Mouse (Mus musculus): ENCODE measurements around the gene Abhd17a. TPM values are rescaled to one million over a fixed set of nuclear protein-coding genes. Genes with fewer than 3 reads are reported as not detected.

Gene Abhd17a
- polyA plus RNA-seq, 1 experiment = 35.8 TPM

DNA sequence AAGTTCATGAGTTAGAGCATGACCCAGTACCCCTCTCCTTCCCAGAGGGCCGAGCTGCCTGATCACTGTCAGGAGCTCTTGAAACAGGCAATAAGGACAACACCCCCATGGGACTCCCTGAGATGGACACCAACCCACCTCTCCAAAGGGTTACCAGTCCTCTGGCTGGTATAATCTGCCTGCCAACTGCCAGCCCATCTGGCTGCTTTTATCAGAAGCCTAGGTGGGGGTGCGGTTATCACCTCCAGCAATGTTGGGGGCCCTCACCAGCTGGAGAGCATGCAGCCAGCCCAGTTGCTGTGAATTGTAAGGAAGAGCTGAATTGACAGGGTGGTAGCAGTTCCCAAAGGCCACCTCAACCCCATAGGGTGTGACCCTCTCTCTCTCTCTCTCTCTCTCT lies 17.7 kb downstream of the Abhd17a start:
- Histone ChIP-seq H3K9me3 (replicated peaks; ENCODE audit: control insufficient read depth, insufficient read depth, low read length, poor library complexity, severe bottlenecking) (no peaks in the 10 kb centered on the region), H3K27ac (ENCODE audit: insufficient read depth, low read length) (no peak overlapping the region), H3K36me3 (ENCODE audit: control insufficient read depth, insufficient read depth, low read length, poor library complexity, severe bottlenecking) (peaks cover 4% of the 10 kb centered on the region; the same call in 1 of the 2 replicates), H3K4me1 (ENCODE audit: control insufficient read depth, insufficient read depth, low read length) (peaks cover 9% of the 10 kb centered on the region), H3K27me3 (ENCODE audit: control insufficient read depth, insufficient read depth, low read length, poor library complexity, severe bottlenecking) (no peaks in the 10 kb centered on the region), H3K4me3 (ENCODE audit: low read depth, low read length) (no peak overlapping the region), H3K9ac (ENCODE audit: low read depth, poor library complexity, severe bottlenecking) (no peak overlapping the region)
- TF ChIP-seq POLR2A (IDR thresholded peaks at IDR 0.05; ENCODE audit: insufficient read depth, low read length) (no peak), EP300 (IDR thresholded peaks at IDR 0.05; ENCODE audit: insufficient read depth, low read depth, low read length) (no peak), CTCF (IDR thresholded peaks at IDR 0.05; ENCODE audit: low read depth, low read length) (no peak)

DNA sequence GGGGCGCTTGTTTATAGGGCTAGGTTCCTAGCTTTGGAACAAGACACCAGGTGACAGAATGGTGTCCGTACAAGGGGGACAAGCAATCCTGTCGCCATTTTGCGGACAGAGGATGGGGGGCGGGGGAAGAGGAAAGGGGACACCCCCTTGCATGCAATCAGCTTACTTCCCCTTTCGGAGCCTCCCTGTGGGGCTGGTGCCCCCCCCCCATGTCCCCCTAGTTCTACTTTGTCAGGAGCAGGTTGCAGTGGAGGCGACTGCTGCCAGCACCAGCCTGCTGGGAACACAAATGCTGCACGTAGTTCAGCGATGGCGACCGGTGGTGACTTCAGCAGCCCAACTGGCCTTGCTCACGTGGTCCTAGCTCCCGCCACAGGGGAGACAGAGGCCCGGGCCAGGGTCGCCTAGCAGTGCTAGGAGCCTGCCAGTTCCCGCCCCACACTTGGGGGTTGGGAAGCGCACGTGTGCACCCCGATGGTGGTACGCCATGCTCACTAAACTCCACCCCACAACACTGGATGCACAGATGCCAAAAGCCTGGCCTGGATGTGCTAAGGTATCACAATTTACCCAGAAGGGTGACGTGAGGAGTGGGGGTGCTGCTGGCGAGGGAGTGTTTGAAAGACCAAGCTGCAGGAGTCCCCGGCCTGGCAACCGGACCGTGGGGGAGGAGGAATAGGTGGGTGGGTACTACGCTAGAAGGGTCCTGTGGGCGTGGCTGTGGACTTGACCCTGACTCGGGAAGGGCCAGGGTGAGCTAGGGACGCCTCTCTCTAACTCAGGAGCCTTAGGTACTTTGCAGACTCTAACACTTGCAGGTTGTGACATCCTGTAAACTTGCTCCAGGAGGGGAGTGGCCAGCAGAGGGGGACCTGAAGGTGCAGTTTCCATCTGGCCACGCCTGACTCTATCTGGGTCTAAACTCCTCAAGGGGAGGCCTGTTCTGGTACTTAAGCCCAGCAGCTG lies 19.0 kb downstream of the Abhd17a start:
- H3K9ac ChIP-seq (ENCODE audit: low read depth, poor library complexity, severe bottlenecking) = 0 out of 2 replicates have a peak overlapping the region, but pooled peaks have one; percentile 8
- peak overlapping the region; percentile 27 for H3K4me3 ChIP-seq (ENCODE audit: low read depth, low read length)
- TF ChIP-seq EP300 (IDR thresholded peaks at IDR 0.05; ENCODE audit: insufficient read depth, low read depth, low read length) (no peak), CTCF (IDR thresholded peaks at IDR 0.05; ENCODE audit: low read depth, low read length) (no peak), POLR2A (IDR thresholded peaks at IDR 0.05; ENCODE audit: insufficient read depth, low read length) (no peak)
- H3K4me1 ChIP-seq (ENCODE audit: control insufficient read depth, insufficient read depth, low read length) = peaks cover 9% of the 10 kb centered on the region
- no peaks in the 10 kb centered on the region for H3K9me3 ChIP-seq (replicated peaks; ENCODE audit: control insufficient read depth, insufficient read depth, low read length, poor library complexity, severe bottlenecking)
- no peak overlapping the region for H3K27ac ChIP-seq (ENCODE audit: insufficient read depth, low read length)
- H3K27me3 ChIP-seq (ENCODE audit: control insufficient read depth, insufficient read depth, low read length, poor library complexity, severe bottlenecking) = no peaks in the 10 kb centered on the region
- H3K36me3 ChIP-seq (ENCODE audit: control insufficient read depth, insufficient read depth, low read length, poor library complexity, severe bottlenecking) = peaks cover 4% of the 10 kb centered on the region; the same call in 1 of the 2 replicates

DNA sequence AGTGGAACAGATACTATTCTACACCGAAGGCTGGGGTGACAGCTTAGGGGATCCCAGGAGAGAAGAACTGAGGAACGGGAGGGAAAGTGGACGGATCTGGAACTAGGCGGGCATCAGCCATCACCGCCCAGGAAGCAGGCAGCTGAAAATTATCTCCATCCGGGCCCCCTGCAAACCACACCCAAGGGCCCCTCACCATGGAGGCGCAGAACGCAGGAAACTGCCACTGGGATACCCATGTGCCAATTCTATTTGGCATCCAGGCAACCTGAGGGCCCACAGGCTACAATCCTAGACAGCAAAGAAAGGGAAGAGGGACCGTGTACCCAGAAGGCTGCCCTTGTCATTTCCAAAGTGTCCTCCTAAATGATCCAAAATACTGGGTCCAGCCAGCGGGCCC lies 19.7 kb downstream of the Abhd17a start:
- Histone ChIP-seq H3K36me3 (ENCODE audit: control insufficient read depth, insufficient read depth, low read length, poor library complexity, severe bottlenecking) (peaks cover 4% of the 10 kb centered on the region; the same call in 1 of the 2 replicates), H3K9me3 (replicated peaks; ENCODE audit: control insufficient read depth, insufficient read depth, low read length, poor library complexity, severe bottlenecking) (no peaks in the 10 kb centered on the region), H3K4me1 (ENCODE audit: control insufficient read depth, insufficient read depth, low read length) (peaks cover 9% of the 10 kb centered on the region), H3K4me3 (ENCODE audit: low read depth, low read length) (no peak overlapping the region; the same call in 1 of the 2 replicates), H3K27me3 (ENCODE audit: control insufficient read depth, insufficient read depth, low read length, poor library complexity, severe bottlenecking) (no peaks in the 10 kb centered on the region), H3K9ac (ENCODE audit: low read depth, poor library complexity, severe bottlenecking) (no peak overlapping the region), H3K27ac (ENCODE audit: insufficient read depth, low read length) (no peak overlapping the region)
- no peak for TF ChIP-seq POLR2A (IDR thresholded peaks at IDR 0.05; ENCODE audit: insufficient read depth, low read length)
- no peak for TF ChIP-seq CTCF (IDR thresholded peaks at IDR 0.05; ENCODE audit: low read depth, low read length)
- TF ChIP-seq EP300 (IDR thresholded peaks at IDR 0.05; ENCODE audit: insufficient read depth, low read depth, low read length) = no peak

GRCm38 (mm10) chr10:80569664-80570066 lies 20.5 kb downstream of the Abhd17a start:
- Histone ChIP-seq H3K27ac (ENCODE audit: insufficient read depth, low read length) (no peak overlapping the region), H3K4me3 (ENCODE audit: low read depth, low read length) (peak overlapping the region; percentile 42), H3K27me3 (ENCODE audit: control insufficient read depth, insufficient read depth, low read length, poor library complexity, severe bottlenecking) (no peaks in the 10 kb centered on the region), H3K9me3 (replicated peaks; ENCODE audit: control insufficient read depth, insufficient read depth, low read length, poor library complexity, severe bottlenecking) (no peaks in the 10 kb centered on the region), H3K36me3 (ENCODE audit: control insufficient read depth, insufficient read depth, low read length, poor library complexity, severe bottlenecking) (peaks cover 4% of the 10 kb centered on the region; the same call in 1 of the 2 replicates), H3K9ac (ENCODE audit: low read depth, poor library complexity, severe bottlenecking) (peak overlapping the region; percentile 4; the same call in 1 of the 2 replicates), H3K4me1 (ENCODE audit: control insufficient read depth, insufficient read depth, low read length) (peaks cover 4% of the 10 kb centered on the region)
- TF ChIP-seq EP300 (IDR thresholded peaks at IDR 0.05; ENCODE audit: insufficient read depth, low read depth, low read length) (no peak), CTCF (IDR thresholded peaks at IDR 0.05; ENCODE audit: low read depth, low read length) (no peak), POLR2A (IDR thresholded peaks at IDR 0.05; ENCODE audit: insufficient read depth, low read length) (no peak)

DNA sequence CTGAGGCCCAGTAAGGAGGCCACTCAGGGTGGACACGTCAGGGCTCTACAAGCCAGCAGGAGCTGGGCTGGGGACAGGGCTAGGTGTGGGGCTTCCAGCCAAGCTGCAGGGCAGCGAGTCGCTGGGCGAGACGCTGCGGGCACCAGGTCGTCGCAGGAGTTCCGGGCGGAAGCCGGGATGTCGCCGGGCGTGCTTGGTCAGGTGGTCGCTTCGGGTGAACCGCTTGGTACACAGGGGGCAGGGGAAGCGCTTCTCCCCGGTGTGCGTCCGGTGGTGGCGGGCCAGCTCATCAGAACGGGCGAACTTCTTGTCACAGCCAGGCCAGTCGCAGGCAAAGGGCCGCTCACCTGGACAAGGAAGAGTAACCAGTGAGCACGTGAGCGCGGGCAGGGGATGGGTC lies 21.3 kb downstream of the Abhd17a start:
- Histone ChIP-seq H3K9me3 (replicated peaks; ENCODE audit: control insufficient read depth, insufficient read depth, low read length, poor library complexity, severe bottlenecking) (no peaks in the 10 kb centered on the region), H3K27me3 (ENCODE audit: control insufficient read depth, insufficient read depth, low read length, poor library complexity, severe bottlenecking) (no peaks in the 10 kb centered on the region), H3K27ac (ENCODE audit: insufficient read depth, low read length) (no peak overlapping the region), H3K4me1 (ENCODE audit: control insufficient read depth, insufficient read depth, low read length) (peaks cover 4% of the 10 kb centered on the region), H3K36me3 (ENCODE audit: control insufficient read depth, insufficient read depth, low read length, poor library complexity, severe bottlenecking) (peaks cover 4% of the 10 kb centered on the region; the same call in 1 of the 2 replicates), H3K4me3 (ENCODE audit: low read depth, low read length) (peak overlapping the region; percentile 42; the same call in 1 of the 2 replicates), H3K9ac (ENCODE audit: low read depth, poor library complexity, severe bottlenecking) (0 out of 2 replicates have a peak overlapping the region, but pooled peaks have one; percentile 4)
- no peak for TF ChIP-seq EP300 (IDR thresholded peaks at IDR 0.05; ENCODE audit: insufficient read depth, low read depth, low read length)
- no peak for TF ChIP-seq POLR2A (IDR thresholded peaks at IDR 0.05; ENCODE audit: insufficient read depth, low read length)
- no peak for TF ChIP-seq CTCF (IDR thresholded peaks at IDR 0.05; ENCODE audit: low read depth, low read length)

All from ES-Bruce4 (cell line).